In the genomic region with DNA sequence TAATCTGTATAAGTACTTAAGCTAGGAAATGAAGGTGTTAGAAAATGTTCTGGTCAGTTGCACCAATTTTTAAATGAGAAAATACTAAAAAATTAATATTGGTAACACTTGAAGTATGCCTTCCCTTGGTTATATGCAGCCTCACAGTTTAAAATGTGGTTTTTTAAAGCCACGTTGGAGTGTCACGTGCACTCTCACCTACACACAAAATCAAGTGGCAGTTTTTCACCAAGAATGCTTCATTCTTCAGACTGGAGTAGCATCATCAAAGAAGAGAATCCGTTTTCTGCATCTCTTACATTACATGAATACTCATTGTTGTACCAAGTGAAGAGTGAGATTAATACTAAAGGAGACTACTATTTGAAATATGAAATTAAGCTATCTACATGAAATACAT, we compare ENCODE assay signal across 10 mouse cellular contexts. TPM values are rescaled to one million over a fixed set of nuclear protein-coding genes. Genes with fewer than 3 reads are reported as not detected.
DNase-seq lines count a peak whose midpoint lies in the region; ATAC-seq and TF ChIP-seq lines count a peak whose summit lies in the region.
"Had no signal": no experiment of that assay in that cellular context is flagged by ENCODE, and none has a peak within 500 bp of the region (broad histone marks: within the 10 kb centered on the region; RNA-seq: fewer than 3 reads in every experiment).

No protein-coding gene starts in this region.

- H3K27ac ChIP-seq in heart, embryonic 14.5 days (replicated peaks in 1 of 2; ENCODE audit: control insufficient read depth in 1 of 2, insufficient read depth in 1 of 2, low read depth in 2 of 2, low read length in 2 of 2): no peak overlapping the region
- no peak overlapping the region for H3K27ac ChIP-seq in cortical plate, adult 2 months (ENCODE audit: insufficient read depth, low read length)
- H3K27ac ChIP-seq in forebrain, embryonic 16.5 days (ENCODE audit: low read length): no peak overlapping the region
- H3K27ac ChIP-seq in liver, embryonic 15.5 days (replicated peaks): no peak overlapping the region

- peaks cover 0 to 37% of the 10 kb centered on the region in 2 experiments for H3K4me1 ChIP-seq in heart, embryonic 14.5 days (ENCODE audit: control insufficient read depth in 2 of 2, insufficient read depth in 2 of 2, low read length in 2 of 2)
- H3K4me1 ChIP-seq in cortical plate, adult 2 months (ENCODE audit: control insufficient read depth, insufficient read depth, low read length): peaks cover 2% of the 10 kb centered on the region; the same call in 1 of the 2 replicates
- H3K4me1 ChIP-seq in forebrain, embryonic 16.5 days (replicated peaks; ENCODE audit: control insufficient read depth, insufficient read depth, low read length): peaks cover 34% of the 10 kb centered on the region
- H3K4me1 ChIP-seq in liver, embryonic 15.5 days (replicated peaks): peaks cover 46% of the 10 kb centered on the region

- 28% methylated on average over 3 of the region's 3 CpGs for WGBS in heart, embryonic 14.5 days
- WGBS in forebrain, embryonic 16.5 days: 42% methylated on average over 3 of the region's 3 CpGs
- WGBS in liver, embryonic 15.5 days (ENCODE audit: insufficient replicate concordance): 65% methylated on average over 3 of the region's 3 CpGs

- no peak for DNase-seq in heart, adult 18-20 months
- DNase-seq in adrenal gland, postnatal 25 days: no peak
- no peak for DNase-seq in right cerebral cortex, adult 2 months (ENCODE audit: low spot score in 2 of 2)
- DNase-seq: kidney, adult 9 months; right cerebral cortex, postnatal 14 days had no signal

- TF ChIP-seq POLR2A in cortical plate, adult 2 months (IDR thresholded peaks at IDR 0.05; ENCODE audit: extremely low read depth, insufficient read depth, low read length): 0 out of 2 replicates have a peak, but pooled peaks have one; percentile 21

- no peak for ATAC-seq in heart, embryonic 14.5 days (ENCODE audit: insufficient number of reproducible peaks, insufficient read depth, low FRiP score, low read depth)
- ATAC-seq in forebrain, embryonic 16.5 days: no peak
- no peak for ATAC-seq in liver, embryonic 15.5 days (ENCODE audit: insufficient read depth)
- ATAC-seq in frontal cortex, adult (ENCODE audit: low TSS enrichment): no peak

- H3K4me3 ChIP-seq in heart, embryonic 14.5 days (ENCODE audit: control insufficient read depth in 1 of 2, insufficient read depth in 1 of 2, low read depth in 1 of 2, low read length in 2 of 2): peak overlapping the region; percentile 16 to 95; a peak in 3 of 4 replicates
- peak overlapping the region; percentile 85; the same call in 1 of the 2 replicates for H3K4me3 ChIP-seq in cortical plate, adult 2 months (ENCODE audit: insufficient read depth, low read length)
- H3K4me3 ChIP-seq in forebrain, embryonic 16.5 days (replicated peaks; ENCODE audit: low read length): peak overlapping the region; percentile 30
- H3K4me3 ChIP-seq in liver, embryonic 15.5 days (replicated peaks): no peak overlapping the region

- H3K9ac ChIP-seq in heart, embryonic 14.5 days (ENCODE audit: low read length): peak overlapping the region; percentile 96
- 0 out of 2 replicates have a peak overlapping the region, but pooled peaks have one; percentile 35 for H3K9ac ChIP-seq in forebrain, embryonic 16.5 days (replicated peaks; ENCODE audit: low read depth, low read length)
- H3K9ac ChIP-seq in liver, embryonic 15.5 days: no peak overlapping the region

- no peak for TF ChIP-seq CTCF in cortical plate, adult 2 months (IDR thresholded peaks at IDR 0.05; ENCODE audit: extremely low read depth, insufficient read depth, low read length)

- peak overlapping the region; percentile 60 for H3K4me2 ChIP-seq in heart, embryonic 14.5 days (ENCODE audit: low read length)
- H3K4me2 ChIP-seq in forebrain, embryonic 16.5 days (ENCODE audit: low read length): peak overlapping the region; percentile 51
- H3K4me2 ChIP-seq in liver, embryonic 15.5 days: 0 out of 2 replicates have a peak overlapping the region, but pooled peaks have one; percentile 18

- no peaks in the 10 kb centered on the region for H3K36me3 ChIP-seq in heart, embryonic 14.5 days (ENCODE audit: control insufficient read depth, insufficient read depth, low read length)
- no peaks in the 10 kb centered on the region for H3K36me3 ChIP-seq in forebrain, embryonic 16.5 days (ENCODE audit: control insufficient read depth, insufficient read depth)
- H3K36me3 ChIP-seq in liver, embryonic 15.5 days (replicated peaks): no peaks in the 10 kb centered on the region

- H3K9me3 ChIP-seq in heart, embryonic 14.5 days (ENCODE audit: control insufficient read depth, low read length): no peaks in the 10 kb centered on the region
- H3K9me3 ChIP-seq in forebrain, embryonic 16.5 days (ENCODE audit: control insufficient read depth, low read length): no peaks in the 10 kb centered on the region
- no peaks in the 10 kb centered on the region for H3K9me3 ChIP-seq in liver, embryonic 15.5 days (replicated peaks)

- H3K27me3 ChIP-seq in heart, embryonic 14.5 days (ENCODE audit: control insufficient read depth, insufficient read depth, low read length): no peaks in the 10 kb centered on the region
- H3K27me3 ChIP-seq in forebrain, embryonic 16.5 days (replicated peaks; ENCODE audit: control insufficient read depth, insufficient read depth, low read length): no peaks in the 10 kb centered on the region
- H3K27me3 ChIP-seq in liver, embryonic 15.5 days: no peaks in the 10 kb centered on the region

RNA-seq across cellular contexts. Expression of gene Homer1, which starts 7.1 kb away (rescaled TPM):
- polyA plus RNA-seq in heart, embryonic 14.5 days (2014; fragmentation: Nextera tagmentation; extraction: Ambion mirVana): 18.8 and 20.3 TPM in 2 replicates
- total RNA-seq in heart, adult 18-20 months (2021): 10 to 100 TPM; 58.9 to 60.1 TPM
- polyA plus RNA-seq in cortical plate, adult 2 months (2012; rRNA removed): 70.0 and 82.5 TPM in 2 replicates
- 15.7 and 17.0 TPM in 2 replicates for polyA plus RNA-seq in forebrain, embryonic 16.5 days (2015; fragmentation: Nextera tagmentation; extraction: Ambion mirVana)
- polyA plus RNA-seq in liver, embryonic 15.5 days (2015; fragmentation: Nextera tagmentation; extraction: Ambion mirVana): 2.3 and 2.4 TPM in 2 replicates
- total RNA-seq in adrenal gland, postnatal 25 days (2021): 27.1 and 30.4 TPM in 2 replicates
